Mouse (Mus musculus): ENCODE measurements around the gene Daam2. TPM values are rescaled to one million over a fixed set of nuclear protein-coding genes. Genes with fewer than 3 reads are reported as not detected.

Gene Daam2
- polyA plus RNA-seq, 1 experiment: 1.2 TPM

DNA sequence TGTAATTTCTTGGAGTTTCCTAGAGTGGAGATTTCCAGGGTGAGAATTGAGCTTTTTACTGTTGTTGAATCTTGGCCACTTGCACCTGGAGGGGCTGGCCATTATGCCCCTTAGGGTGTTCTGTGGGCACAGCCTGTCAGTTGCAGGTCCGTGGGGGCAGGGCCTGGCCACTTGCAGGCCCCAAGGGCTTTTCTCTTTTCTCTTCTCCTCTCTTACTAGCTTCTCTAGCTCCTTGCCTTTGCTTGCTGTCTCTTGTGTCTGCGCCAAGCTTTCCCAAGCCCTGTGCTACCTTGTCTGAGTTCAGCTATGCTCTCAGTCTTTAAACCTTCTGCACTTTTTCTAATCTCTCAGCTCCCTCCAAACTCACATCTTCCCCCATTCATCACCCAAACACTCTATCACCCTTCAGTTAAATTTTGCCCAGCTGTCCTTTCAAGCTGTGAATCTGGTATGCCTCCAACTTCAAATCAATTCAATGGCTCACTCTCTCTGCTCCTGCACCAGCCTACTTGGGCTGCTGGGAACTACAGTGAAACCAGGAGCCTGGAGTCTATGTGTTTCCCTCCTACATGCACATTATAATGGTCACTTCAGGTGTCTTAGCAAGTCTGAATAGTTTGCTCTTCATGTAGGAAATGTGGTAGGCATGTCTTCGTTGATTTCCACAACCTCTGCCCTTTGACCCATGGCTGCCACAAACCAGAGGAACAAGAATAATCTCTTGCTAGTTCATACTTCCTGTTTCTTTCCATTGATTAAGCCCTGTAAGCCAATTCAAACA, 141.7 kb downstream of the Daam2 start:
- no peaks in the 10 kb centered on the region for H3K4me1 ChIP-seq (ENCODE audit: control insufficient read depth, insufficient read depth, insufficient read length, low read length)
- H3K4me3 ChIP-seq (ENCODE audit: insufficient read depth, low read depth, low read length): no peak overlapping the region
- no peak overlapping the region for H3K27ac ChIP-seq (replicated peaks; ENCODE audit: low read depth, low read length)

DNA sequence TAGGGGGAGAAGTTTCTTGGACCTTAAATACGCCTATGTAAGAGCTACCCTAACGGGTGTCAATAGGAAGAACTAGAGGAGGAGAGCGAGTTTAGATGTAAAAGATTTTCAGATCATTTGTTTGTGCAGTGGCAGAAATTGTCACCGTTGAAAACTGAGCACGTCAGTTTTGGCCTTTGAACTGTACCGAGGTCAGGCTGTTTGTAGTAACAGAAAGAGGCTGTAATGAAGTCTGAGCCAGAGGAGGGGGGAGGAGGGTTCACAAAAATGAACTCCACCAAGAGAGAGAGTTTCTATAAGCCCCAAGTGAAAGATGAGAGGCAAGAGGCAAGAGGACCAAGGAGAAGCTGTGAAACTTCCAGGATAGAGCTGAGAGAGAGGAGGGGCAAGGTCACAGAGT, 144.3 kb downstream of the Daam2 start:
- H3K4me3 ChIP-seq (ENCODE audit: insufficient read depth, low read depth, low read length): no peak overlapping the region
- H3K4me1 ChIP-seq (ENCODE audit: control insufficient read depth, insufficient read depth, insufficient read length, low read length): no peaks in the 10 kb centered on the region
- no peak overlapping the region for H3K27ac ChIP-seq (replicated peaks; ENCODE audit: low read depth, low read length)

DNA sequence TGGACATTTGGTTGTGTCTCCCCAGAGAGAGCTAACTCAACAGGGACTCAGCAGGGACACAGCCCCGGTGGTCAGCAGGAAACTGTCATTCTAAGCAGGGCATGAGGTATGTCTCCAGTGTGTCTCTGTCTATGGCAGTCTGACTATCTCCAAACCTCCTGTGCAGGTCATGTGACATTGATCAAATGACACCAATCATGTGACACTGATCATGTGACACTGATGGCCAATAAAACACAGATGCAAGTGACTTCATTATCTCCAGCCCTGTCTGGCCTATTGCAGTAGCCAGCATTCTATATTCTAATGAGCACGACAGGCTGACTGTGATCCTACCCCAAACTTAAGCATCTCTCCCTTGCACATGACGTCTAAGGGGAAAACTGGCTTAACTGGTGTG, 147.9 kb downstream of the Daam2 start:
- Histone ChIP-seq H3K4me3 (ENCODE audit: insufficient read depth, low read depth, low read length) (no peak overlapping the region), H3K4me1 (ENCODE audit: control insufficient read depth, insufficient read depth, insufficient read length, low read length) (no peaks in the 10 kb centered on the region), H3K27ac (replicated peaks; ENCODE audit: low read depth, low read length) (no peak overlapping the region)

DNA sequence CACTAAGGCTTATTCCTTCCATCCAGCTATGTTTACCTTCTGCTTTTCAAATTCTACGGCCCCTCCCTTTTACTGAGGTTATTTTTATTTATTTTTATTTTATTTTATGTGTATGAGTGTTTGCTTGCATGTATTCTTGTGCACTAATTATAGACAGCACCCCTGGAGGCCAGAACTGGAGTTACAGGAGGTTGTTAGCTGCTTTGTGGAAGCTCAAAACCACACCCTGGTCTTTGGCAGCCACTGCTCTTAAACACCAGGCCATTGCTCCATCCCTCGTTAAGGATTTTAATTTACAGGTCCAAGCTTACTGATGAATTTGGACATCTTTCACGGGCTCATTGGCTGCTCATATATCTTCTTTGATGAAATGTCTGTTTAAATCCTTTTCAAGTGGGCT, 150.6 kb downstream of the Daam2 start:
- Histone ChIP-seq H3K4me1 (ENCODE audit: control insufficient read depth, insufficient read depth, insufficient read length, low read length) (no peaks in the 10 kb centered on the region), H3K4me3 (ENCODE audit: insufficient read depth, low read depth, low read length) (no peak overlapping the region), H3K27ac (replicated peaks; ENCODE audit: low read depth, low read length) (no peak overlapping the region)

GRCm38 (mm10) chr17:49412974-49413373, 151.2 kb downstream of the Daam2 start:
- Histone ChIP-seq H3K27ac (replicated peaks; ENCODE audit: low read depth, low read length) (no peak overlapping the region), H3K4me1 (ENCODE audit: control insufficient read depth, insufficient read depth, insufficient read length, low read length) (no peaks in the 10 kb centered on the region), H3K4me3 (ENCODE audit: insufficient read depth, low read depth, low read length) (no peak overlapping the region)

Other genes with a start within 250 kb of the Daam2 start
- 24.1 and 27.9 TPM in 2 replicates for gene Mocs1, start 136.0 kb downstream of the Daam2 start, polyA plus RNA-seq (2012; ENCODE audit: insufficient read depth, insufficient read length, missing spikeins)
- gene Kif6, start 50.8 kb upstream of the Daam2 start, polyA plus RNA-seq (2012; ENCODE audit: insufficient read depth, insufficient read length, missing spikeins): not detected in 2 replicates